Mouse (Mus musculus) liver, embryonic 14.5 days (tissue): ENCODE measurements around the gene Cpne4. TPM values are rescaled to one million over a fixed set of nuclear protein-coding genes. Genes with fewer than 3 reads are reported as not detected.

Experiments
- ATAC-seq: fragments of 200-750 bp; cut with Nextera tagmentation; 2 replicates; pipeline ENCODE4 v1.8.0; 2017; ENCODE audit warnings: moderate number of reproducible peaks, mild to moderate bottlenecking, moderate library complexity; ENCODE audit not compliant: insufficient read depth
- DNase-seq, 3 experiments: peaks; one replicate each; pipeline ENCODE4 v3.0.0-alpha.2; 2012 to 2013; ENCODE audit warnings: low read depth in 3 of 3, low spot score in 3 of 3
- H3K27ac ChIP-seq: fragments of 300-500 bp; sonication (generic); 2 replicates; pipeline ENCODE4 v1.5.1; 2014; ENCODE audit warnings: moderate library complexity, mild to moderate bottlenecking, control low read depth, inconsistent platforms
- H3K27me3 ChIP-seq: fragments of 300-500 bp; sonication (generic); 2 replicates; pipeline ENCODE4 v1.6.1; 2014; ENCODE audit warnings: mild to moderate bottlenecking, low read length, moderate library complexity; ENCODE audit not compliant: control insufficient read depth, insufficient read depth
- H3K36me3 ChIP-seq: fragments of 300-500 bp; sonication (generic); replicated peaks from 2 replicates; pipeline ENCODE4 v1.6.1; 2014; ENCODE audit warnings: low read depth; ENCODE audit not compliant: control insufficient read depth, insufficient read depth
- H3K4me1 ChIP-seq, 2 experiments: fragments of 200-500 bp in 1 of 2; fragments of 300-500 bp in 1 of 2; sonication (generic) in 1 of 2; replicated peaks; 2 replicates each; pipeline ENCODE4 v1.6.1; 2012 to 2014; ENCODE audit warnings: antibody characterized with exemption in 1 of 2, inconsistent platforms in 1 of 2, low read length in 1 of 2; ENCODE audit not compliant: control insufficient read depth in 2 of 2, insufficient read depth in 2 of 2
- H3K4me2 ChIP-seq: fragments of 300-500 bp; sonication (generic); 2 replicates; pipeline ENCODE4 v1.6.1; 2014; ENCODE audit warnings: low read depth, mild to moderate bottlenecking, control low read depth, moderate library complexity
- H3K4me3 ChIP-seq, 2 experiments: fragments of 200-500 bp in 1 of 2; fragments of 300-500 bp in 1 of 2; sonication (generic) in 1 of 2; 2 replicates each; pipeline ENCODE4 v1.5.1; 2012 to 2014; ENCODE audit warnings: low read depth in 2 of 2, low read length in 2 of 2, mild to moderate bottlenecking in 2 of 2, control low read depth in 1 of 2, inconsistent platforms in 1 of 2, moderate library complexity in 1 of 2; ENCODE audit not compliant: insufficient read depth in 1 of 2
- H3K9ac ChIP-seq: fragments of 300-500 bp; sonication (generic); replicated peaks from 2 replicates; pipeline ENCODE4 v1.6.1; 2014; ENCODE audit warnings: mild to moderate bottlenecking, control low read depth, moderate library complexity
- H3K9me3 ChIP-seq: fragments of 300-500 bp; sonication (generic); 2 replicates; pipeline ENCODE4 v1.6.1; 2016; ENCODE audit warnings: low read length, mixed read lengths; ENCODE audit not compliant: control insufficient read depth
- CTCF ChIP-seq: IDR thresholded peaks from 2 replicates; pipeline ENCODE4 v1.5.1; 2016; ENCODE audit warnings: antibody characterized with exemption, low read depth, control low read depth
- EP300 ChIP-seq: IDR thresholded peaks from 2 replicates; pipeline ENCODE4 v1.6.1; 2016; ENCODE audit warnings: antibody characterized with exemption, low read depth
- WGBS: fragments of 180-500 bp; shearing (Covaris S2); extraction: QIAGEN DNeasy Blood & Tissue Kit; methylation state at CpG from one replicate; pipeline ENCODE4 v1.1.7; 2014; ENCODE audit not compliant: insufficient replicate concordance; 5-methylcytosine and 5-hydroxymethylcytosine counted together
- polyA plus RNA-seq, 2 experiments: library from polyadenylated mRNA; depleted of rRNA in 1 of 2; stranded (reverse) in 1 of 2; unstranded in 1 of 2; fragments of >200 nt; fragmentation: Nextera tagmentation in 1 of 2; extraction: Ambion mirVana in 1 of 2; gene quantifications; 2 replicates each; pipeline versions ENCODE4 v1.2.1 to v1.2.3; 2012 to 2014

Cpne4 gene
- polyA plus RNA-seq, 2 experiments = 0.01 TPM; not detected in 1

GRCm38 (mm10) chr9:104874157-104874556 is 327.1 kb downstream of the Cpne4 start:
- Histone ChIP-seq H3K27ac (no peak overlapping the region), H3K9ac (no peak overlapping the region), H3K4me3 (no peak overlapping the region), H3K9me3 (no peaks in the 10 kb centered on the region; the same call in 1 of the 2 replicates), H3K4me2 (no peak overlapping the region), H3K27me3 (no peaks in the 10 kb centered on the region), H3K4me1 (no peaks in the 10 kb centered on the region), H3K36me3 (no peaks in the 10 kb centered on the region)
- no peak for TF ChIP-seq EP300
- TF ChIP-seq CTCF = no peak
- no peak for ATAC-seq
- no peak for DNase-seq
- whole genome bisulfite sequencing = 57% methylated on average over 3 of the region's 3 CpGs

DNA sequence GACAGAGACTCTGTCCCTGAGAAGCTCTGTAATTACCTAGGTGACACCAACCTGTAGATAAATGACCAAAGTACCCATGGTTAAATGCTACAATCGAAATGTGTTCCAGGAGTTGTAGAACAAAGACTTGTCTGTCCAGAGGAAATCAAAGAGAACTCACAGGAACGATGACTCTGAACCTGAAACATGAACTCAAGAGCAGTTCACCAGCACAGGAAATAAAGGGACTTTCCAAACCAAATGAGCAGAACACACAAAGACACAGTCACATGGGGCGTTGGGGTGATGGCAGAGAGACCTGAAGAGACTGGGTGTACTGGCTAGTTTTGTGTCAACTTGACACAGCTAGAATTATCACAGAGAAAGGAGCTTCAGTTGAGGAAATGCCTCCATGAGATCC is 329.9 kb downstream of the Cpne4 start:
- no peak overlapping the region for H3K4me2 ChIP-seq
- DNase-seq (no peak), ATAC-seq (no peak)
- no peak overlapping the region for H3K4me3 ChIP-seq
- WGBS = 33% methylated on average over 3 of the region's 3 CpGs
- no peaks in the 10 kb centered on the region for H3K36me3 ChIP-seq
- no peaks in the 10 kb centered on the region for H3K27me3 ChIP-seq
- no peak overlapping the region for H3K27ac ChIP-seq
- TF ChIP-seq EP300 = no peak
- no peak for TF ChIP-seq CTCF
- no peaks in the 10 kb centered on the region; the same call in 1 of the 2 replicates for H3K9me3 ChIP-seq
- H3K9ac ChIP-seq = no peak overlapping the region
- H3K4me1 ChIP-seq = no peaks in the 10 kb centered on the region

GRCm38 (mm10) chr9:104878558-104878957 is 331.5 kb downstream of the Cpne4 start:
- 62% methylated on average over 6 of the region's 6 CpGs for WGBS
- TF ChIP-seq EP300 (no peak), CTCF (no peak)
- DNase-seq (no peak), ATAC-seq (no peak)
- H3K4me2 ChIP-seq = no peak overlapping the region
- H3K4me3 ChIP-seq = no peak overlapping the region
- no peaks in the 10 kb centered on the region for H3K4me1 ChIP-seq
- H3K27ac ChIP-seq = no peak overlapping the region
- H3K36me3 ChIP-seq = no peaks in the 10 kb centered on the region
- no peak overlapping the region for H3K9ac ChIP-seq
- no peaks in the 10 kb centered on the region for H3K27me3 ChIP-seq
- no peaks in the 10 kb centered on the region; the same call in 1 of the 2 replicates for H3K9me3 ChIP-seq

GRCm38 (mm10) chr9:104890517-104890916 is 343.4 kb downstream of the Cpne4 start:
- H3K4me1 ChIP-seq = no peaks in the 10 kb centered on the region
- no peaks in the 10 kb centered on the region for H3K9me3 ChIP-seq
- H3K4me2 ChIP-seq = no peak overlapping the region
- H3K36me3 ChIP-seq = no peaks in the 10 kb centered on the region
- H3K9ac ChIP-seq = no peak overlapping the region
- 53% methylated on average over 3 of the region's 3 CpGs for WGBS
- TF ChIP-seq CTCF (no peak), EP300 (no peak)
- no peak overlapping the region for H3K4me3 ChIP-seq
- DNase-seq (no peak), ATAC-seq (no peak)
- no peaks in the 10 kb centered on the region for H3K27me3 ChIP-seq
- H3K27ac ChIP-seq = no peak overlapping the region

GRCm38 (mm10) chr9:104895360-104895759 is 348.3 kb downstream of the Cpne4 start:
- Histone ChIP-seq H3K9me3 (no peaks in the 10 kb centered on the region), H3K27ac (no peak overlapping the region), H3K4me3 (no peak overlapping the region), H3K4me2 (no peak overlapping the region), H3K27me3 (no peaks in the 10 kb centered on the region), H3K9ac (no peak overlapping the region), H3K4me1 (no peaks in the 10 kb centered on the region), H3K36me3 (no peaks in the 10 kb centered on the region)
- 68% methylated on average over 4 of the region's 4 CpGs for WGBS
- DNase-seq = no peak
- no peak for ATAC-seq
- TF ChIP-seq CTCF (no peak), EP300 (no peak)

DNA sequence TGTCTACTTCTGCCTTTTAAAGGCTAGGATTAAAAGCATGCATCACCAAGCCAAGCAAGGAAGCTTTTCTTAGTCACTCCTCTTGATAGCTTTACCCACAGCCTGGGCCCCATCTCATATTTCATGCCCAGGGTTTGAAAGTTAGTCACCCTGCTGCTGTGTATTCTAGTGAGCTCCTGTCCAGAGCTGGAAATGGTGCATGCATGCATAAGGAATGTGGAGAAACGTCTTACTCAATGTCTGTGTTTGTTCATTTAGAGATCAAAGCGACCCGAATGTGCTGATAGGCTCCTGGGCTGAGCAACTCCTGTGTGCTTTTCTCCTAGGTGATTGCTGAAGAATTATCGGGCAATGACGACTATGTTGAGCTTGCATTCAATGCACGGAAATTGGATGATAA is 354.0 kb downstream of the Cpne4 start:
- WGBS = 56% methylated on average over 6 of the region's 6 CpGs
- no peak overlapping the region for H3K4me2 ChIP-seq
- H3K4me3 ChIP-seq = no peak overlapping the region
- no peaks in the 10 kb centered on the region for H3K36me3 ChIP-seq
- H3K9me3 ChIP-seq = no peaks in the 10 kb centered on the region
- H3K4me1 ChIP-seq = no peaks in the 10 kb centered on the region
- no peak overlapping the region for H3K27ac ChIP-seq
- TF ChIP-seq EP300 (no peak), CTCF (no peak)
- H3K9ac ChIP-seq = no peak overlapping the region
- DNase-seq = no peak
- no peak for ATAC-seq
- no peaks in the 10 kb centered on the region for H3K27me3 ChIP-seq
